In genomic region chr3:87565623-87566022, GRCm38 (mm10) we compare ENCODE assay signal across 8 mouse cellular contexts. TPM values are rescaled to one million over a fixed set of nuclear protein-coding genes. Genes with fewer than 3 reads are reported as not detected.
DNase-seq lines count a peak whose midpoint lies in the region; ATAC-seq and TF ChIP-seq lines count a peak whose summit lies in the region.

No protein-coding gene starts in this region.

- peak overlapping the region; percentile 94 for H3K27ac ChIP-seq in forebrain, postnatal 0 days (ENCODE audit: low read depth, low read length)
- peak overlapping the region; percentile 86 for H3K27ac ChIP-seq in midbrain, embryonic 10.5 days (replicated peaks)

- H3K4me1 ChIP-seq in forebrain, postnatal 0 days (ENCODE audit: insufficient read depth): peaks cover 10% of the 10 kb centered on the region; the same call in 1 of the 2 replicates
- peaks cover 18% of the 10 kb centered on the region for H3K4me1 ChIP-seq in midbrain, embryonic 10.5 days

- H3K4me2 ChIP-seq in forebrain, postnatal 0 days (ENCODE audit: low read depth): peak overlapping the region; percentile 49

- H3K36me3 ChIP-seq in forebrain, postnatal 0 days (ENCODE audit: insufficient read depth): no peaks in the 10 kb centered on the region
- no peaks in the 10 kb centered on the region for H3K36me3 ChIP-seq in midbrain, embryonic 10.5 days

- peak overlapping the region; percentile 22 for H3K4me3 ChIP-seq in forebrain, postnatal 0 days (ENCODE audit: low read depth, low read length)
- peak overlapping the region; percentile 38 for H3K4me3 ChIP-seq in midbrain, embryonic 10.5 days

- no peak for TF ChIP-seq CTCF in forebrain, postnatal 0 days (IDR thresholded peaks at IDR 0.05; ENCODE audit: low read depth)

- no peaks in the 10 kb centered on the region for H3K9me3 ChIP-seq in forebrain, postnatal 0 days (ENCODE audit: low read length)
- no peaks in the 10 kb centered on the region for H3K9me3 ChIP-seq in midbrain, embryonic 10.5 days (replicated peaks)

- DNase-seq in cerebellum, adult 11-12 months: peak; percentile 41
- no peak for DNase-seq in cerebellum, adult 9-10 months
- no peak for DNase-seq in forebrain, postnatal 0 days
- DNase-seq in midbrain, embryonic 10.5 days (ENCODE audit: low spot score): no peak
- no peak for DNase-seq in layer of hippocampus, adult 9-10 months (ENCODE audit: low spot score)
- no peak for DNase-seq in thymus, postnatal 0 days (ENCODE audit: low spot score)
- DNase-seq in testis, postnatal 14 days (ENCODE audit: low spot score): no peak

- peak; percentile 25 for ATAC-seq in CD4-positive, CD25-positive, alpha-beta regulatory T cell, adult 4 months
- ATAC-seq in forebrain, postnatal 0 days: peak; percentile 23

- no peaks in the 10 kb centered on the region for H3K27me3 ChIP-seq in forebrain, postnatal 0 days (ENCODE audit: insufficient read depth, low read length)
- H3K27me3 ChIP-seq in midbrain, embryonic 10.5 days (ENCODE audit: low read depth, poor library complexity, severe bottlenecking): peaks cover 4% of the 10 kb centered on the region; the same call in 1 of the 2 replicates

- WGBS in forebrain, postnatal 0 days: 42% methylated on average over 6 of the region's 6 CpGs
- WGBS in midbrain, embryonic 10.5 days: 80% methylated on average over 6 of the region's 6 CpGs

- peak overlapping the region; percentile 56 for H3K9ac ChIP-seq in forebrain, postnatal 0 days

RNA-seq across cellular contexts. Expression of gene Etv3, which starts 40.4 kb away (rescaled TPM):
- polyA plus RNA-seq in CD4-positive, CD25-positive, alpha-beta regulatory T cell, adult 4 months (2017; shearing (Covaris generic)): 10 to 100 TPM; 24.6 to 37.8 TPM
- 9.8 and 13.8 TPM in 2 replicates for total RNA-seq in forebrain, postnatal 0 days (2014; rRNA removed)
- 5.0 and 6.0 TPM in 2 replicates for polyA plus RNA-seq in forebrain, postnatal 0 days (2015; fragmentation: Nextera tagmentation; extraction: Ambion mirVana)
- 9.8 and 11.8 TPM in 2 replicates for polyA plus RNA-seq in midbrain, embryonic 10.5 days (2016; fragmentation: Nextera tagmentation; extraction: Ambion mirVana)
- 22.8 and 27.7 TPM in 2 replicates for polyA plus RNA-seq in thymus, postnatal 0 days (2015; fragmentation: Nextera tagmentation; extraction: Ambion mirVana)

RNA-seq across cellular contexts. Expression of gene Arhgef11, which starts 51.7 kb away (rescaled TPM):
- polyA plus RNA-seq in CD4-positive, CD25-positive, alpha-beta regulatory T cell, adult 4 months (2017; shearing (Covaris generic)): 1 to 10 TPM; 3.4 to 4.0 TPM
- 48.2 and 52.6 TPM in 2 replicates for total RNA-seq in forebrain, postnatal 0 days (2014; rRNA removed)
- 6.9 and 10.7 TPM in 2 replicates for polyA plus RNA-seq in forebrain, postnatal 0 days (2015; fragmentation: Nextera tagmentation; extraction: Ambion mirVana)
- polyA plus RNA-seq in midbrain, embryonic 10.5 days (2016; fragmentation: Nextera tagmentation; extraction: Ambion mirVana): 12.9 and 15.5 TPM in 2 replicates
- polyA plus RNA-seq in thymus, postnatal 0 days (2015; fragmentation: Nextera tagmentation; extraction: Ambion mirVana): 4.0 and 4.8 TPM in 2 replicates
